Mouse (Mus musculus): ENCODE data around the gene Bscl2.
"Not testable (repeated sequence)": the region's sequence is repeated elsewhere in the genome, so short reads cannot be mapped to it uniquely, and the experiment has no call there.

Bscl2 gene

GRCm38 (mm10) chr19:8872266-8872840 is 35.1 kb downstream of the Bscl2 start:
- no peak for DNase-seq (ENCODE audit: low spot score)

- no peak for DNase-seq (ENCODE audit: low spot score)
Measured at GRCm38 (mm10) chr19:8875031-8875430, 37.8 kb downstream of the Bscl2 start.

GRCm38 (mm10) chr19:8880311-8881033 is 43.2 kb downstream of the Bscl2 start, which contains the start of gene Uqcc3:
Uqcc3 (minus strand) TSS chr19:8880923.
- peak; percentile 83 for DNase-seq (ENCODE audit: low spot score)

- no peak for DNase-seq (ENCODE audit: low spot score)
Measured at GRCm38 (mm10) chr19:8881034-8881392, 43.7 kb downstream of the Bscl2 start.

GRCm38 (mm10) chr19:8883616-8884015 is 46.3 kb downstream of the Bscl2 start, which contains the start of the genes Lbhd1 and Gm49403:
Lbhd1 (plus strand) TSS chr19:8883732.
Gm49403 (plus strand) TSS chr19:8883930.
- no peak for DNase-seq (ENCODE audit: low spot score)

GRCm38 (mm10) chr19:8886916-8887584 is 49.8 kb downstream of the Bscl2 start:
- no peak for DNase-seq (ENCODE audit: low spot score)

GRCm38 (mm10) chr19:8887585-8888463 is 50.6 kb downstream of the Bscl2 start:
- no peak for DNase-seq (ENCODE audit: low spot score)

- DNase-seq (ENCODE audit: low spot score): peak; percentile 89
Measured at GRCm38 (mm10) chr19:8888511-8889385, 51.5 kb downstream of the Bscl2 start, which contains the start of the genes 1810009A15Rik and Gm49416. 1810009A15Rik (plus strand) TSS chr19:8888853. Gm49416 (plus strand) TSS chr19:8888926.

- peak; percentile 65 for DNase-seq (ENCODE audit: low spot score)
Measured at GRCm38 (mm10) chr19:8892829-8893766, 55.8 kb downstream of the Bscl2 start, which contains the start of gene Ints5. Ints5 (plus strand) TSS chr19:8893005.

- DNase-seq (ENCODE audit: low spot score): no peak
Measured at GRCm38 (mm10) chr19:8895397-8895960, 58.2 kb downstream of the Bscl2 start.

- DNase-seq (ENCODE audit: low spot score): not testable (repeated sequence)
Measured at GRCm38 (mm10) chr19:8896231-8896630, 59.0 kb downstream of the Bscl2 start.

GRCm38 (mm10) chr19:8897211-8897864 is 60.1 kb downstream of the Bscl2 start:
- DNase-seq (ENCODE audit: low spot score): not testable (repeated sequence)

- DNase-seq (ENCODE audit: low spot score): peak; percentile 93
Measured at GRCm38 (mm10) chr19:8897865-8898495, 60.7 kb downstream of the Bscl2 start, which contains the start of gene Ganab. Ganab (plus strand) TSS chr19:8898071.

Measured in left cerebral cortex, adult 11 months (tissue).